Mouse (Mus musculus): ENCODE results near the gene Ccdc82. TPM values are rescaled to one million over a fixed set of nuclear protein-coding genes. Genes with fewer than 3 reads are reported as not detected.
A peak's percentile ranks its signal among the peaks of the same experiment; 100 is the strongest.

Ccdc82 gene
- total RNA-seq, 2 experiments from 2014 or later = 7.8 to 9.8 TPM

GRCm38 (mm10) chr9:13298513-13298878 lies 51.7 kb downstream of the Ccdc82 start:
- DNase-seq = peak in 1 of 2 experiments; percentile 52

- DNase-seq = peak; percentile 58 to 62
Measured at GRCm38 (mm10) chr9:13299190-13299589, 52.4 kb downstream of the Ccdc82 start.

GRCm38 (mm10) chr9:13300041-13300441 lies 53.3 kb downstream of the Ccdc82 start:
- peak; percentile 54 to 67 for DNase-seq

GRCm38 (mm10) chr9:13300891-13301782 lies 54.4 kb downstream of the Ccdc82 start:
- DNase-seq = no peak

GRCm38 (mm10) chr9:13302183-13302825 lies 55.5 kb downstream of the Ccdc82 start:
- DNase-seq = no peak

- no peak for DNase-seq
Measured at GRCm38 (mm10) chr9:13303099-13303771, 56.5 kb downstream of the Ccdc82 start.

- DNase-seq = peak; percentile 69 to 80
Measured at GRCm38 (mm10) chr9:13303976-13304375, 57.2 kb downstream of the Ccdc82 start.

GRCm38 (mm10) chr9:13306471-13306870 lies 59.7 kb downstream of the Ccdc82 start:
- DNase-seq = no peak

GRCm38 (mm10) chr9:13307226-13307625 lies 60.5 kb downstream of the Ccdc82 start:
- DNase-seq = peak in 1 of 2 experiments; percentile 25

- DNase-seq = no peak
Measured at GRCm38 (mm10) chr9:13308718-13309117, 62.0 kb downstream of the Ccdc82 start.

GRCm38 (mm10) chr9:13309807-13310206 lies 63.1 kb downstream of the Ccdc82 start:
- DNase-seq = no peak

- no peak for DNase-seq
Measured at GRCm38 (mm10) chr9:13310236-13310635, 63.5 kb downstream of the Ccdc82 start.

GRCm38 (mm10) chr9:13311094-13311493 lies 64.3 kb downstream of the Ccdc82 start:
- no peak for DNase-seq

- no peak for DNase-seq
Measured at GRCm38 (mm10) chr9:13313923-13314322, 67.2 kb downstream of the Ccdc82 start.

GRCm38 (mm10) chr9:13314577-13315004 lies 67.8 kb downstream of the Ccdc82 start:
- no peak for DNase-seq

- DNase-seq = no peak
Measured at GRCm38 (mm10) chr9:13315393-13315792, 68.6 kb downstream of the Ccdc82 start.

GRCm38 (mm10) chr9:13319566-13319965 lies 72.8 kb downstream of the Ccdc82 start:
- no peak for DNase-seq

- DNase-seq = no peak
Measured at GRCm38 (mm10) chr9:13320800-13321364, 74.1 kb downstream of the Ccdc82 start.

GRCm38 (mm10) chr9:13323074-13323473 lies 76.3 kb downstream of the Ccdc82 start:
- DNase-seq = no peak

- peak in 1 of 2 experiments; percentile 37 for DNase-seq
Measured at GRCm38 (mm10) chr9:13323612-13324011, 76.9 kb downstream of the Ccdc82 start.
